Mouse (Mus musculus) ES-E14 (cell line): ENCODE data around the gene Cyld.

ENCODE experiments used
- HCFC1 ChIP-seq: IDR thresholded peaks from 2 replicates; pipeline ENCODE4 v1.6.1; 2012; ENCODE audit warnings: low read length, inconsistent platforms, borderline replicate concordance; ENCODE audit not compliant: insufficient read depth
- MAFK ChIP-seq: IDR thresholded peaks from 2 replicates; pipeline ENCODE4 v1.6.1; 2014; ENCODE audit warnings: mild to moderate bottlenecking, low read depth, low read length, inconsistent platforms; ENCODE audit not compliant: insufficient read depth
- ZC3H11A ChIP-seq: IDR thresholded peaks from 2 replicates; pipeline ENCODE4 v1.6.1; 2012; ENCODE audit warnings: low read depth, mild to moderate bottlenecking, inconsistent platforms, low read length, borderline replicate concordance

- no peak for TF ChIP-seq HCFC1
- TF ChIP-seq MAFK = no peak
- no peak for TF ChIP-seq ZC3H11A
Measured at GRCm38 (mm10) chr8:88781283-88781682, 84.5 kb downstream of the Cyld start.
